Mouse (Mus musculus): ENCODE data around the gene Rnaseh2c.
A peak's percentile ranks its signal among the peaks of the same experiment; 100 is the strongest.

Rnaseh2c gene

GRCm38 (mm10) chr19:5636036-5636570, 34.4 kb downstream of the Rnaseh2c start:
- DNase-seq (ENCODE audit: low read depth), result no peak

DNA sequence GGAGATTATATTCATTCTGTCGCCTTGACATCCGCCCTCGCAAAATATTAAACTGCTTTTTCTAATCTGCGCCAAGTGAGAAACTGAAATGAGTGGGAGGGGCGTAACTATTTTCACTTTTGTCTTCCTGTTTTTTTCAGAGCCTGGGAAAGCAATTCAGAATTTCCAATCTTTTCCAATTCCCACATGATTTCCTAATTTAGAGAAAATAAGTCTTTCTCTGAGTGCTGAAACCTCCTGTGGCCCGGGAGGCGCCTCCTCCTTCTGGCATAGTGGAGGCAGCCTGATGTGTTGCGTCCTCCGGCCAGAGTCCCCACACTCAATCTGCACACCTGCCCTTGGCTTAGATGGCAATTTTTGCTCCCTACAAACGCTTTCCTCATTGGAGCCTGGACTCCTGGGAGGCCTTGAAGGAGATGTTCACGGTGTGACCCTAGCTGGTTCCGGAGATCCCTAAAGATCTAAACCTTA, 34.9 kb downstream of the Rnaseh2c start:
- DNase-seq (ENCODE audit: low read depth), result peak; percentile 41

DNA sequence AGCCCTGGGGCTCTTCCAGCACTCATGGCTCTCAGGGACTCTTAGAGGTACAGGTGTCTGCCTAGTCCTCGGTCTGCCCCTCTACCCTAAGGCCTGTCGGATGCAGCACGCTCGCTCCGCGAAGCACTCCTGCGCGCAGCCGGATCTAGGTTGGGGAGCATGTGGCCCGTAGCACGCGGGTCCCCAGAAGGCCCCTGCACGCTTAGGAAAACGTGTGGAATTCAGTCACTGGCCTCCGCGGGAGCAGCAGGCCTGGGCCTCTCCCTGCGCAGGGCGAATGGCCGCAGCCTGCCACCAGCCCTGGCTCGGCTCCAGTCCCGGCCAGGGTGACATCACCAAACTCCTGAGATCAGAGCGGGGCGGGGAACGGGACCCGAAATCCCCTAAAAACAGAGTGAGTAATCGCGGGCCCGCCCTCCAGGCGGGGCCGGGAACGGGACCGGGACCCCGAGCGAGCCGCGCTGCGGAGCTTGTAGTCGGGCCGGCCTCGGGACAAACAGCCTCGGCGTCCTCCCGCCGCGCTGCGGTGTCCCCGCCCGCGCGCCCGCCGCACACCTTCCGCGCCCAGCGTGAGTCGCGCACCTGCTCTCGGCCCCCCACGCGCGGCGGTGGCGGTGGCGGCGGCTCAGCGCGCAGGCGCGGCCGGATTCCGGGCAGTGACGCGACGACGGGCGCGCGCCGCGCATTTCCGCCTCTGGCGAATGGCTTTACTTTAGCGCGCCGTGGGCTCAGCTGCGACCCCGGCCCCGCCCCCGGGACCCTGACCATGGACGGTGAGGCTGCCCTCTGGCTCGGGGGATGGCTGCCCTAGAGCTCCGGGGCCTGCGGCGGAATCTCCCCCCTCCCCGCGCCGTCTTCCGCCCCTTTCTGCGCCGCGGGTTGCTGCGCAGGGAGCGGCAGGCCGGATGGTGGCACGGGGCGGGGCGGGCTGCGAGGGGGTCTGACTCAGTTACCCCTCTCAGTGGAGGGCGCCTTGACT, 35.7 kb downstream of the Rnaseh2c start, which contains the start of gene Rela:
Gene Rela, plus strand, starts transcription at position 415 of the 979 bp plus-strand sequence.
- DNase-seq (ENCODE audit: low read depth), result peak; percentile 65

GRCm38 (mm10) chr19:5638416-5639005, 36.8 kb downstream of the Rnaseh2c start:
- DNase-seq (ENCODE audit: low read depth), result no peak

DNA sequence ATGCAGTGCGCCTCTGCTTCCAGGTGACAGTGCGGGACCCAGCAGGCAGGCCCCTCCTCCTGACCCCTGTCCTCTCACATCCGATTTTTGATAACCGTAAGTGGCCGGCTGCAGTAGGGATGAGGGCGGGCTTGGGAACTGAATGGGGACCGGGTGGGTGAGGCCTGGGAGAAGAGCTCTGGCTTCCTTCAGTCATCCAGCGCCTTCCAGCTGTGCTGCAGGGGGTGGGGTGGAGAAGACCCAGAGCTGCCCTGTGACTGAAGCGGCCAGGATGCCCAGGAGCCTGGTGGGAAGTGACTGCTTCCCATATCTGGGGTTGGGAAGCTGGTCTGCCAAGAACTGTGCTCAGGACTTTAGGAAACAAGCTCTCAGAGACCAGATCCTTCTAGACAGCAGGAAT, 38.7 kb downstream of the Rnaseh2c start:
- DNase-seq (ENCODE audit: low read depth), result no peak

DNA sequence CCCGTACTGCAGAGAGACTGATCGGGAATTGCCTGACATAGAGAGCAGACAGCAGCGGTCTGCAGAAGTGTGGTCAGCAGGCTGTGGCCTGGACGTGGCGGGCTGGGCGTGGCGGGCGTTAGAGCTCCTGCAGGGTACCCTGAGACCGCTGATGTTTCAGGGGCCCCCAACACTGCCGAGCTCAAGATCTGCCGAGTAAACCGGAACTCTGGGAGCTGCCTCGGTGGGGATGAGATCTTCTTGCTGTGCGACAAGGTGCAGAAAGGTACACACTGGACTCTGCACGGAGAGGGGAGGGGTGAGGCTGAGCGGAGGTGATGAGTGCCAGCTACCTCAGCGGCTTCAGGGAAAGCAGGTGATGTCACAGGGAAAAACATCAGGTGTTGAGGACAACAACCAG, 39.3 kb downstream of the Rnaseh2c start:
- DNase-seq (ENCODE audit: low read depth), result no peak

DNA sequence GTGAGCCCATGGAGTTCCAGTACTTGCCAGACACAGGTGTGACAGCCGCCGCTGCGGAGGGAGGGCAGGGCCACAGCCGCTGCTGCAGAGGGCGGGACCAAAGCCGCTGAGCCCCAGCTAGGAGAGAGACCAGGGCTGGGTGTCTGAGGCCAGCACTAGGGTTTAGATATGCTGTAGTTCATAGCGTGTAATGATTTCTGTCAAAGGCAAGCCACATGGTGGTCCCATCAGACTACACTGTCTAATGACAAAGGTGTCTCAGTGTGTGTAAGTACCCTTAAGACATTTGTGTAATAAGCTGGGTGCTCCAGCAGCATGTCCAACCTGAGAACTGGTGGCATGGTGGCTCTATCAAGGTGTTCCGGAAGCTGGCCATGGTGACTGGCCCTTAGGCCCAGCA, 40.0 kb downstream of the Rnaseh2c start:
- no peak for DNase-seq (ENCODE audit: low read depth)

GRCm38 (mm10) chr19:5645280-5645679, 43.6 kb downstream of the Rnaseh2c start:
- DNase-seq (ENCODE audit: low read depth), result no peak

GRCm38 (mm10) chr19:5646731-5647330, 45.2 kb downstream of the Rnaseh2c start:
- no peak for DNase-seq (ENCODE audit: low read depth)

- DNase-seq (ENCODE audit: low read depth), result no peak
These were observed 46.1 kb downstream of the Rnaseh2c start for GRCm38 (mm10) chr19:5647791-5648190.

GRCm38 (mm10) chr19:5648401-5649297, 47.0 kb downstream of the Rnaseh2c start:
- peak; percentile 69 for DNase-seq (ENCODE audit: low read depth)

GRCm38 (mm10) chr19:5649298-5649741, 47.6 kb downstream of the Rnaseh2c start:
- DNase-seq (ENCODE audit: low read depth), result no peak

- no peak for DNase-seq (ENCODE audit: low read depth)
These were observed 50.0 kb downstream of the Rnaseh2c start for GRCm38 (mm10) chr19:5651502-5652274.

- DNase-seq (ENCODE audit: low read depth), result no peak
These were observed 50.9 kb downstream of the Rnaseh2c start for GRCm38 (mm10) chr19:5652570-5652969.

- DNase-seq (ENCODE audit: low read depth), result no peak
These were observed 52.5 kb downstream of the Rnaseh2c start for GRCm38 (mm10) chr19:5653969-5654719.

DNA sequence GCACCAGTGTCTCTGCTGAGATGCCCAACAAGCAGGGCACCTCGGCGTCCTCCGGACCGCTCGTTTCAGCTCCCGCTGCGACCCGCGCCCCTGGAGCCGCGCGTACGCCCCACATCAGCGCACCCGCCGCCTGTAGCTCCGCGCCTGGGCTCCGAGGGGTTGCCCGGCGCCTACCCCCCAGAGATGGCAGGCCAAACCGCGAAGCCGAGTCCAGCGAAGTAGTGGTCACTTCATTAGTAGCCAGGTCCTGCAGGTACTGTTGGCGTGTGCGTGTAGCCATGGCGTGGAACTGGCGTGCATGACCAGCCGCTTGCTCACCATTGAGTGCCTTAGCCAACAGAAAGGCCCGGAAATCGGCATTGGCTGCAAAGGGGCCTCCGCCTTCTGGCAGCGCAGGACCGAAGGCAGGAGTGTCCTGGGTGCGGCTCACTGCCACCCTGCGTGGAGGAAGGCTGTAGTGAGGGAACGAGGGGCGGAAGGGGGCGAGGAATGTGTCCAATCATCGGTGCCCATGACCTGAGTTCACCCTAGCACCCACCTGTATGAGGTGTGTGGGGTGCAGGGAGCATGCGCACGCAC, 53.1 kb downstream of the Rnaseh2c start:
- no peak for DNase-seq (ENCODE audit: low read depth)

All from fibroblast of lung, adult 2 months (primary cell).